Mouse (Mus musculus): Measurements from ENCODE around the gene Rergl. TPM values are rescaled to one million over a fixed set of nuclear protein-coding genes. Genes with fewer than 3 reads are reported as not detected.

The Rergl gene
- total RNA-seq (2023) = not detected in 2 replicates

DNA sequence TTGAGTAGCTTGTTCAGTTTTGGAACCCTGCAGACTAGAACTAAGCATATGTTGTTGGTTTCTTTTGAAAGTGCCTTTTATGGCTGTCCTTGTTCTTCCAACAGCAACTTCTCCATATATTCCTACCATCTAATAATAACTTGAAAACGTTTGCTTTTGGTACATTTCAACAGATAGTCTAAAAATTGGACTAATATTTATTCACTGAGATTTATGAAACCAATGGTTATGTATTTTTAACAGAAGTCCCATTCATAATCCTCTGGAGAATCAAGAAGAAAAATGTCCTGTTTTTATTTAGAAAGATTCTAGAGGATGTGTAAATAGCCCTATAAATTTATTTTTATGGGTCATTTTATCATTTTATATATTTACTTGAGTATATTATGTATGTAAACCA, at the start of gene Rergl:
Gene Rergl (minus strand): TSS at position 101 of the 400 bp plus-strand sequence.

Other genes starting within 250 kb of the Rergl start
- not detected in 2 replicates for gene Pik3c2g, start 85.2 kb upstream of the Rergl start, total RNA-seq (2023)

Measured in neutrophil, adult 65 days (primary cell).